Mouse (Mus musculus): ENCODE results near the gene Mtx3.

The Mtx3 gene

DNA sequence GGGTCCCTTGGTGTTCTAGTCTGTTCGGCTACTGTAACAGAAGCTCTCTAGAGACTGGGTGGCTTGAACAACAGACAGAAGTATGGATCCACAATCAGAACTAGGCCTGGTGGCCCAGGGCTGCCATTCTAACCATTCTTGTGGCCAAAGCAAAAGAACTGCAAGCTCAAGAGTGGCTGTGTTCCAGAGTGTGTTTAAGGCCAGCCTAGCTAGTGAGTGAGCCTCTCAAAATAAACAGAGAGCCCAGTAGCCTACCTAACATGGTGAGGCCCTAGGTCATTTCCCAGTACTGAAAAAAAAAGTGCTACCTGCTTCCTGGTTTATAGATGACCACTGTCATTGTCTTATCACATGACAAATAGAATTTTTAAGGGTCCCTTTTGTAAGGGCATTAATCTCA is 39.6 kb downstream of the Mtx3 start:
- no peak for DNase-seq

DNA sequence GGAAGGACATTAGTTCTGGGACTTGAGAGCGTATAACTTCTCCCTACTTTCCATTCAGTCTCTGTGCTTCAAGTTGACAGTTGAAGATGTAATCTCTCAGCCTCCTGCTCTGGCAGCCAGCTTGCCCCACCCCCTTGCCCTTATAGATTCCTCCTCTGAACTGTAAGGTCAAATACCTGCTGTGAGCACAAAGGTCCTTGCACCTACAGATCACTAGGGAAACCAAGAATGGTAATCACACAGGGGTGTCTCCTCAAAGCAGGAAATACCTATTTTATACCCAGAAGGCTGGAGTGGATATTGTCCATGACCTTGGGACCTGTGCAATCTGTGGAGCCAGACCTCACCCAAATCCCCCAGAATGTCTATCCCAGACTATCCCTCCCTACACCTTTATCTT is 40.4 kb downstream of the Mtx3 start:
- no peak for DNase-seq

DNA sequence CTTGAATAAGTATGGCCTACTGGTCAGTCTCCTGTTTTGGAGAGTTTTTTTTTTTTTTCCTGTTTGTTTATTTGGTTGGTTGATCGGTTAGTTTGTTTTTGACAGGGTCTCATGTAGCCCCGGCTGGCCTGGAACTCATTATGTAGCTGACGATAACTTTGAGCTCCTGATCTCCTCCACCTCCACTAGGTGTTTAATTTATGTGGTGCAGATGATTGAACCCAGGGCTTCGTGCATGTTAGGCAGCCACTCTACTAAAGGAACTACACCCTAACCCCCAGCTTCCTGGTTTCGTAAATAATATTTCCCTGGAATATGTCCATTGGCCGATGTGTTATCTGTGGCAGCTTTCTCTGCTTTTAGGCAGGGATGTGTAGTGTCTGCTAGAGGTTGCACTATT is 54.5 kb downstream of the Mtx3 start:
- DNase-seq, result no peak

DNA sequence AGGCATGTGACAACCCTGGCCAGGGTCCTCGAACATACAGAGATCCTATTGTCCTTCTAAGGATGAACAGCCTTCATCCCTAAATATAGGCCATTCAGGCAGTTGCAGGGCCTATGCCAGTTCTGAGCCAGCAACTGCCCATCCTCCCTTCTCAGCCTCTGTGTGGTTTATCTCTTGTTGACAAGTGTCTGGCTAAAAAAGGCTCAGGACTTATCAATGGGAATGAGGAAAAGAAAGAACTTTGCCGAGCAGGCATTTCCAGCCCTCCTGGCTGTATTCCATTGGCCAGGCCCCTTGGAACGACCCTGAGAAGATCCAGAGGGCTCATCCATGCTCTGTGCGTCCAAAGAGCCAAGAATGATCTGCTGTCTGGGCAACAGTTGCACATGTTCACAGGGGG is 58.7 kb downstream of the Mtx3 start:
- DNase-seq, result no peak

DNA sequence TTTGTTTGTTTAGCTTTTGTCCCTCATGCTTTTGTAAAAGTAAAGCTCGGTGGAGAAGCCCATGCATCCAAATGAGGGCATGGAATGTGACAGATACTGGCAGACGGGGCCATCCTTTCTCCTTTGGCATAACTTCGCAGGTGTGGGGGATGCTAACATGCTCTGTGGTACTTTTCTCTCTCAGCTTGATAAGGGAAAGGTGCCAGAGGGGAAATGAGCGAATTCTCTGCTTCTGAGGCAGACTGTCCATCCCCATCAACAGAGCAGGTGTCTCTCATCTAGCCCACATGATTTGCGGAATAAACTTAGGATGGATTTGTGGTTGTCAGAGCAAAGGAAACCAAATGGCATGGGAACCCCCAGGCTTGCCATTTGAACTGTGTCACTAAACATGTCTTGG is 61.4 kb downstream of the Mtx3 start:
- DNase-seq, result no peak

DNA sequence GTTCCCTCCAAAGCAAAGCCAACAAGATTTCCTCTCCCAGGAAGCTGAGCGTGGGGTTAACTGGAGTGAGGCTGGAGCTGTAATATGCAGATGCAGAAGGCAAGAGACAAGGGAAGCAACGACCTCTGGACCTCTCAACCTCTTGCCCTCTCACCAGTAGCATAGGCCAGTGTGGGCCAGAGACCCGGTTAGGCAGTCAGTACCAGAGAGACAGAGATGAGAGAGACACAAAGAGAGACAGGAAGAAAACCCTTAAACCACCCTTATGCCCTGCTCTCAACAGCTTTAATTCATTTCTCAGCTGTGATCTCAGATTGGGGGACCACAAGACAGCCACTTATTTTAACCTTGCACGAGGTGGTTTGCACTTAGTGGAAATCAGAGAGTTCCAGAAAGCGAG is 62.8 kb downstream of the Mtx3 start:
- DNase-seq, result no peak
